Mouse (Mus musculus) adrenal gland, postnatal 36 days (tissue): ENCODE data around the gene Pak1. TPM values are rescaled to one million over a fixed set of nuclear protein-coding genes. Genes with fewer than 3 reads are reported as not detected.

ENCODE experiments used
- DNase-seq, 2 experiments: peaks; one replicate each; pipeline ENCODE4 v3.0.0; 2021; ENCODE audit warnings: mixed read lengths in 1 of 2
- long read RNA-seq, 2 experiments: library from polyadenylated mRNA; stranded (forward); transcript quantifications; one replicate each; pipeline ENCODE4 v2.0.0; 2021; ENCODE audit warnings: borderline sequencing depth in 2 of 2
- total RNA-seq, 2 experiments: library from RNA; stranded (reverse); gene quantifications; 2 replicates each; pipeline ENCODE4 v1.2.3; 2021

Gene Pak1
- 10 to 100 TPM; 18.8 to 25.0 TPM for total RNA-seq
- long read RNA-seq, experiment 1, transcript Pak1-201 (15 exons, 3,065 nt) = major isoform, 5 of 14 reads
- long read RNA-seq, experiment 1, partial matches to known transcripts = 1 of 14 reads
- long read RNA-seq, experiment 1, other reads (novel, unspliced or antisense) = 4 of 14 reads
- long read RNA-seq, experiment 2, partial matches to known transcripts = 0 of 13 reads
- long read RNA-seq, experiment 2, other reads (novel, unspliced or antisense) = 6 of 13 reads

GRCm38 (mm10) chr7:97788190-97788668 lies at the start of gene Pak1:
Gene Pak1, plus strand, starts transcription at chr7:97788541.
- DNase-seq = peak; percentile 83 to 88

DNA sequence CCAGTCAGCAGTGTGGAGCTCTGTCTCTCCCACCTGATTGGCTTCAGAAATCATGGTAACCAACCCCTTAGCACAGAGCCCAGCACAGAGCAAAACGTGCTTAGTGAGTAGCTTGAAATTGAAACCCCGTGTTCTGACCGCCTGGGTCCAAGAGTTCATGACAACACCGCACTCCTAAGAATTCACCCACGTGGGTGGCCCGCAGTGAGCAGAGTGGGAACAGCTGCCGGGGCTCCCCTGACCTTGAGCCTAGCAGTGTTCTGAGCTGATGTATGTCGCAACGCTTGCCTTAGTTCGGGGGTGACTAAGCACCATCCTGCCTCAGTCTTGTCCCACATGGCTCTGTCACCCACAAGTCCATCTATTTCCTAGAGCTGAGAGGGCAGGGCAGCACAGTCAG lies 47.4 kb upstream of the Pak1 start:
- peak; percentile 73 to 82 for DNase-seq

- DNase-seq = no peak
Observed at GRCm38 (mm10) chr7:97741756-97742291, 46.5 kb upstream of the Pak1 start.

DNA sequence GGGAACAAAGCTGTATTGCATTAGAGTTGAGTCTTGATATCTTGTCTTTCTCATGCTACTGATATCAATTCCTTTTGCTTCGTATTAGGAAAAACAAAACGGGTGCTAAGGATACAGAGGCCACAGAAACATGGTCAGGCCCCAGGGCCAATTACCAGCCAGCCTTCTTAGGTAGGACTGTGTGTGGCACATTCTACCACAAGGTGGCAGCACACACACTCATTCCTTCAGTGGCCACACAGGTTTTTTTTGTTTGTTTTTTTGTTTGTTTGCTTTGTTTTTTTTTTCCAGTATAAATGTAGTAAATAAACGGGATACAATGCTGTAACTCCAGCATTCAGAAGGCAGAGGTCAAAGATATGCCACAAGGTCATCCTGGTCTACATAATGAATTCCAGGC lies 43.0 kb upstream of the Pak1 start:
- DNase-seq = peak; percentile 67 to 73

DNA sequence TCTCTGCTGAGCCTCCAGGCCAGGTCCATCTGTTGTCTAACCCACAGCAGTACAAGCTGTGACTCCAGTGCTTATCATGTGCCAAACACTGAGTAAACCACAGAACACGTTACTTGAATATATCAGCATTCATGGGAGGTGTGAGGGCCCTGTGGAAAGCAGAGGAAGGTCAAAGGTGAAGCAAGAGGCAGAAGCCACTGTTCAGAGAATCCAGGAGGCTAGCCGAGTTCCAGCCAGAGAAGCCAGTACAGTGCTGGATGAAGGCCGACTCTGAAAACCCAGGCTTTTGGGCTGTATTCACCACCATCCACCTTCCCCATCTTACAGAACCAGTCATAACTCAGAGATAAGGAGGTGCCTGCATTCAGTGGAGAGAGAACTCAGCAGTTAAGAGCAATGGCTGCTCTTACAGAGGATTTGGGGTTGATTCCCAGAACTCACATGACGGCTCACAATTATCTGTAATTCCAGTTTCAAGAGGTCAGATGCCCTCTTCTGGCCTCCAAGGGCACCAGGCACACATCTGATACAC lies 41.1 kb upstream of the Pak1 start:
- no peak for DNase-seq

- peak; percentile 89 to 91 for DNase-seq
Observed at GRCm38 (mm10) chr7:97747787-97748497, 40.4 kb upstream of the Pak1 start.

- peak in 1 of 2 experiments; percentile 30 for DNase-seq
Observed at GRCm38 (mm10) chr7:97748527-97749206, 39.7 kb upstream of the Pak1 start.

GRCm38 (mm10) chr7:97749207-97750190 lies 38.8 kb upstream of the Pak1 start:
- DNase-seq = peak in 1 of 2 experiments; percentile 46

GRCm38 (mm10) chr7:97756967-97757881 lies 31.1 kb upstream of the Pak1 start:
- peak; percentile 54 to 60 for DNase-seq

- peak; percentile 70 to 76 for DNase-seq
Observed at GRCm38 (mm10) chr7:97764591-97764990, 23.8 kb upstream of the Pak1 start.

- DNase-seq = peak; percentile 77 to 79
Observed at GRCm38 (mm10) chr7:97765181-97765962, 23.0 kb upstream of the Pak1 start.

- DNase-seq = no peak
Observed at GRCm38 (mm10) chr7:97765963-97766347, 22.4 kb upstream of the Pak1 start.

DNA sequence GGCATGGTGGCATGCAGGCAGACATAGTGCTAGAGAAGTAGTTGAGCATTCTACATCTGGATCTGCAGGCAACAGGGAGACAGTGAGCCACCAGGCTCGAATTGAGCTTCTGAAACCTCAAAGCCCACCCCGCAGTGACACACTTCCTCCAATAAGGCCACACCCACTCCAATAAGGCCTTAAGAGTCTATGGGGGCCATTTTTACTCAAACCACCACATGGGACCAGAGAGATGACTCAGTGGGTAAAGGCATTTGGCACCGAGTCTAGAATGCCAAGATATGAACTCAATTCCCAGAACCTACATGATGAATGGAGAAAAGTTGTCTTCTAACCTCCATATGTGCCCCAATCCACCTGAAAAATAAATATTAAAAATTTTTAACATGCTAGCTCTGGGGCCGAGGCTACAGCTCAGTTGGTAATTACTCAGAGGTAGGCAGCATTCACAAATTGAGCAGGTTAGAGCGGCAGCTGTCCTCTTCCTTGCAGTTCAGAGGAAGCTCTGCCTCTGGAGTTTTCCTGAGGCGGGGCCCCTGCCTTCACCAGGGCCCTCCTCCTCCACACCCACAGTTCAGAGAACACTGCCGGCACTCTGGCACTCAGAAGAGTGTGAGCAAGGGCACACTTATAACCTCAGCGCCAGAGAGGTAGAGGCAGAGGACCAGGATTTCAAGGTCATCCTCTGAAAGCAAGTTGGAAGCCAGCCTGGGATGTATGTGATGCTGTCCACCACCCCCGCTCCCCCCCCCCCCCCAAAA lies 21.8 kb upstream of the Pak1 start:
- DNase-seq = no peak

- DNase-seq = no peak
Observed at GRCm38 (mm10) chr7:97767841-97768240, 20.5 kb upstream of the Pak1 start.

DNA sequence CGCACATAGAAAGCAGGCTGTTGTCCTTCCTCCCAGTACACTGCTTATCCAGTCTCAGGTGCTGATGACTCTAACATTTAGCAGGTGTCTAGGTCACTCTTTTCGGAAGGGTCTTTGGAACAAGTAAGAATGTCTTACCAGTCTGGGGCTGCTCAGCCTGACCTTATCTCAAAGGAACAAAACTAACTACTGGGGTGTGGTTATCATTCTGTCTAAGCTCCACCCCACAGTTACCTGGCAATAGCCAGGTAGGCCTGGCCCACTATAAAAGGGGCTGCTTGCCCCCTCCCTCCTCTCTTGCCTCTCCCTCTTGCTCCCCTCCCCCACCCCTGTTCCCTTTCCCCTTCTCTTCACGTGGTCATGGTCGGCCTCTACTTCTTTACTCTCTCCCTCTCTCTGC lies 19.3 kb upstream of the Pak1 start:
- DNase-seq = no peak

DNA sequence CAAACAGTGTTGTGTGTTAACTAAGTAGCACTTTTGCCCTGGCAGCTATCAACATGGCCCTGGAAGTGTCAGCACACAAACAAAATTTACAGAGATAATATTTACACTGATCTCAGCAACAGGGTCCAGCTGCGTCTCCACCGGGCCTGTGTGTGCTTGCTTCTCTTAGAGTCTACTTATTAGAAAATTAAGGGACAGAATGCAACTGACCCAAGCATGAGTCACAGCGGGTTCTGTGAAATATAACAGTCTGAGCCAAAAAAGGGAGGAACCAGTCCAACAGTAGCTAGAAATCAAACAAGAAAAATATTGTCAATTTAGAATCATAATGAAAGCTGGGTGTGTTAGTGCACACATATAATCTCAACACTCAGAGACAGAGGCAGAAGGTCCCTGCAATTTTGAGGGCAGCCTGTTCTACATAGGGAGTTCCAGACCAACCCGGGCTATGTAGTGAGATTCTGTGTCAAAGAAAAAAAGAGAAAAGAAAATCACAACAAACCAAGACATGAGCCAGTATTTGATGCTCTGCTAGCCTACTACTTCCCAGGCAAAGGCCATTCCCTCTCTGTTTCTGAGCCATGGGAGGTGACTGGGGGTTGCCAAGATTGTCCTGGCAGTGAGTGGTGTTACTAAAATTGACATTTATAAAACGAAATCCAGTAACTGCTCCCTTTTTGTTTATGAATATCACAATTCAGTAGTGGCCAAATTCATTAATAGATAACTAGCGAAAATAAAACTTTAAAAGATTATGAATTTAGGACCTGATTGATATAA lies 17.3 kb upstream of the Pak1 start:
- DNase-seq = peak; percentile 34 to 48

DNA sequence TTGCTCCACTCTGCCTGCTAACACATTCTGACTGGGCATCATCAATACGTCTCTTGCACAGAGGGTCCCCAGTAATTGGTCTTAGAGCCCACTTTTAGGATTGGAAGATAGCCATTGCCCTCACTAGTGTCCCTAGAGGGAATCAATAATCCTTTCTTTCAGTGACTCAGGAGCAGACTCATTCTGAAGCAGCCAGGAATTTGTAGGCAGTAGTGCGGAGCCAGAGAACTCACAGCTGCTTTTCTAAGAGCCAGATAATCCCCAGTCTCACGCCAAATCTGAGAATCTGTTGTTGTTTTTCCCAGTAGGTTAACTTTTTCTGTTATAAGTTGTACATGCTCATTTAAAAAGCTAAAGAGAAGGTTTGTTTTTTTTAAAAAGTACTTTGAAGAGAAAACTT lies 13.0 kb upstream of the Pak1 start:
- DNase-seq = no peak

GRCm38 (mm10) chr7:97775923-97776322 lies 12.4 kb upstream of the Pak1 start:
- DNase-seq = no peak
